ENCODE assay signal across 27 mouse cellular contexts in genomic region chr10:44728963-44729362, GRCm38 (mm10).
DNase-seq lines count a peak whose midpoint lies in the region; ATAC-seq and TF ChIP-seq lines count a peak whose summit lies in the region.
"Had no signal": no experiment of that assay in that cellular context is flagged by ENCODE, and none has a peak within 500 bp of the region (broad histone marks: within the 10 kb centered on the region; RNA-seq: fewer than 3 reads in every experiment).

No protein-coding gene starts in this region.

- no peak overlapping the region for H3K9ac ChIP-seq in CH12.LX (ENCODE audit: insufficient read depth, low read depth)
- H3K9ac ChIP-seq: embryonic facial prominence, embryonic 12.5 days; embryonic facial prominence, embryonic 15.5 days; forebrain, postnatal 0 days; heart, embryonic 13.5 days; hindbrain, embryonic 14.5 days had no signal

- no peak for TF ChIP-seq RAD21 in CH12.LX (IDR thresholded peaks at IDR 0.05; ENCODE audit: low read depth, low read length)

- no peaks in the 10 kb centered on the region for H3K9me3 ChIP-seq in CH12.LX (replicated peaks; ENCODE audit: low read length)
- H3K9me3 ChIP-seq: embryonic facial prominence, embryonic 12.5 days; embryonic facial prominence, embryonic 15.5 days; heart, embryonic 10.5 days; heart, embryonic 13.5 days had no signal

- ATAC-seq in granulocyte monocyte progenitor cell, adult 5-6 weeks (replicated peaks; ENCODE audit: poor library complexity, severe bottlenecking): peak; percentile 78
- peak; percentile 60 for ATAC-seq in megakaryocyte progenitor cell, adult 5-6 weeks (replicated peaks; ENCODE audit: poor library complexity)
- ATAC-seq: forebrain, embryonic 14.5 days; forebrain, postnatal 0 days; hindbrain, postnatal 0 days; inflammation-experienced regulatory T-cells, adult 6 months; Patski had no signal

- no peak for TF ChIP-seq EP300 in CH12.LX (IDR thresholded peaks at IDR 0.05; ENCODE audit: low read length)

- H3K4me3 ChIP-seq in CH12.LX (replicated peaks in 1 of 3; ENCODE audit: low read depth in 2 of 3, low read length in 2 of 3, poor library complexity in 1 of 3): no peak overlapping the region
- H3K4me3 ChIP-seq: embryonic facial prominence, embryonic 12.5 days; embryonic facial prominence, embryonic 15.5 days; gastrocnemius, adult 2 months; heart, adult 2 months; heart, embryonic 10.5 days; heart, embryonic 13.5 days had no signal

- peaks cover 6% of the 10 kb centered on the region for H3K27me3 ChIP-seq in CH12.LX (replicated peaks)
- H3K27me3 ChIP-seq: embryonic facial prominence, embryonic 12.5 days; embryonic facial prominence, embryonic 15.5 days; heart, embryonic 13.5 days; Patski had no signal

- no peaks in the 10 kb centered on the region for H3K79me2 ChIP-seq in CH12.LX (replicated peaks; ENCODE audit: control insufficient read depth, extremely low read depth, insufficient read depth, poor library complexity, severe bottlenecking)

- dilution Hi-C loops in CH12.LX (cut with MboI; ENCODE audit: extremely low pct_ligation_motif_present, extremely low pct_unique_long_range_greater_than_20kb, low sequenced_read_pairs): no loop called here

- in situ Hi-C loops in CH12.LX (cut with MboI; ENCODE audit: low pct_ligation_motif_present, low pct_unique_long_range_greater_than_20kb, low sequenced_read_pairs): loop anchor here (25.0 kb wide), 1 partner anchor 442 kb away; no protein-coding TSS in a partner anchor

- DNase-seq in CH12.LX (ENCODE audit: extremely low read depth) (no peak), MEL-GATA-1-ER (ENCODE audit: extremely low read depth, low read depth) (peak; percentile 7)
- no peak for DNase-seq in right cerebral cortex, postnatal 14 days
- DNase-seq in heart, adult 11 months: no peak
- DNase-seq in urinary bladder, postnatal 4 days (ENCODE audit: low spot score in 2 of 2): no peak
- DNase-seq: adrenal gland, postnatal 10 days; B cell, adult 2 months; cerebellum, adult 11-12 months; cerebellum, adult 8-10 months; cerebellum, postnatal 14 days; forebrain, postnatal 0 days; gastrocnemius, adult 2 months; gastrocnemius, postnatal 14 days; heart, adult 2 months; heart, postnatal 14 days; heart, postnatal 4 days had no signal

- H3K4me2 ChIP-seq in CH12.LX (ENCODE audit: insufficient read depth, low read depth, poor library complexity, severe bottlenecking): peak overlapping the region; percentile 29; the same call in 1 of the 2 replicates
- H3K4me2 ChIP-seq: embryonic facial prominence, embryonic 12.5 days; embryonic facial prominence, embryonic 15.5 days; heart, embryonic 13.5 days; hindbrain, embryonic 14.5 days had no signal

- peaks cover 12 to 50% of the 10 kb centered on the region in 2 experiments for H3K4me1 ChIP-seq in CH12.LX (ENCODE audit: control insufficient read depth in 1 of 2, insufficient read depth in 2 of 2)
- H3K4me1 ChIP-seq: embryonic facial prominence, embryonic 12.5 days; heart, embryonic 10.5 days; heart, embryonic 13.5 days had no signal

- H3K36me3 ChIP-seq in CH12.LX (replicated peaks in 1 of 2; ENCODE audit: control insufficient read depth in 1 of 2, insufficient read depth in 1 of 2, low read length in 1 of 2): no peaks in the 10 kb centered on the region
- H3K36me3 ChIP-seq: embryonic facial prominence, embryonic 12.5 days; embryonic facial prominence, embryonic 15.5 days; heart, embryonic 10.5 days; heart, embryonic 13.5 days had no signal

- no peak overlapping the region for H3K27ac ChIP-seq in CH12.LX (ENCODE audit: insufficient read depth, low read depth)
- H3K27ac ChIP-seq: embryonic facial prominence, embryonic 12.5 days; embryonic facial prominence, embryonic 15.5 days; gastrocnemius, adult 2 months; heart, adult 2 months; heart, embryonic 10.5 days; heart, embryonic 13.5 days; hindbrain, embryonic 14.5 days; hindbrain, postnatal 0 days had no signal

- TF ChIP-seq POLR2A in CH12.LX (IDR thresholded peaks at IDR 0.05; ENCODE audit: low read depth, low read length): no peak

- no peak for TF ChIP-seq CTCF in CH12.LX (conservative IDR thresholded peaks at IDR 0.05 in 1 of 2, IDR thresholded peaks at IDR 0.05 in 1 of 2; ENCODE audit: low read depth in 2 of 2, low read length in 2 of 2)

TF ChIP-seq in CH12.LX, 34 proteins besides CTCF, POLR2A, EP300 and RAD21:
- TF ChIP-seq E2F4 (IDR thresholded peaks at IDR 0.05; ENCODE audit: insufficient replicate concordance, low read depth, low read length) (no peak), NELFE (IDR thresholded peaks at IDR 0.05; ENCODE audit: low read depth, low read length) (no peak), ZC3H11A (IDR thresholded peaks at IDR 0.05; ENCODE audit: low read depth, low read length) (no peak), GABPA (IDR thresholded peaks at IDR 0.05; ENCODE audit: insufficient replicate concordance, low read depth, low read length) (no peak), ETS1 (conservative IDR thresholded peaks at IDR 0.05; ENCODE audit: low read depth, low read length) (no peak), KAT2A (IDR thresholded peaks at IDR 0.05; ENCODE audit: insufficient replicate concordance, low read length) (no peak), SIN3A (IDR thresholded peaks at IDR 0.05; ENCODE audit: low read length) (no peak), MAFK (IDR thresholded peaks at IDR 0.05; ENCODE audit: insufficient replicate concordance, low read length) (no peak), USF1 (IDR thresholded peaks at IDR 0.05; ENCODE audit: low read depth, low read length) (no peak), BHLHE40 (IDR thresholded peaks at IDR 0.05; ENCODE audit: low read depth, low read length) (no peak), PAX5 (IDR thresholded peaks at IDR 0.05; ENCODE audit: low read length) (no peak), TBP (conservative IDR thresholded peaks at IDR 0.05; ENCODE audit: low read depth, low read length) (no peak), SMC3 (IDR thresholded peaks at IDR 0.05; ENCODE audit: low read depth, low read length) (no peak), MAX (IDR thresholded peaks at IDR 0.05; ENCODE audit: low read length) (no peak), CHD1 (IDR thresholded peaks at IDR 0.05; ENCODE audit: low read depth, low read length) (no peak), JUN (IDR thresholded peaks at IDR 0.05; ENCODE audit: insufficient read depth, low read depth, low read length) (no peak), HCFC1 (IDR thresholded peaks at IDR 0.05; ENCODE audit: low read depth, low read length) (no peak), ZMIZ1 (IDR thresholded peaks at IDR 0.05; ENCODE audit: low read depth, low read length) (no peak), TCF12 (IDR thresholded peaks at IDR 0.05; ENCODE audit: low read depth, low read length) (no peak)
